Mouse (Mus musculus): ENCODE results near the gene Nrxn1.

GRCm38 (mm10) chr17:90234806-90235205 lies 858.1 kb downstream of the Nrxn1 start:
- TF ChIP-seq CTCF (conservative IDR thresholded peaks at IDR 0.05; ENCODE audit: insufficient read depth, insufficient read length, low read depth, low read length): no peak
- no peak for TF ChIP-seq POLR2A (IDR thresholded peaks at IDR 0.05; ENCODE audit: low read depth, low read length)

Measured in kidney, adult 2 months (tissue).